Mouse (Mus musculus) small intestine, adult 2 months (tissue): ENCODE measurements around the gene Schip1.

Experiments used
- CTCF ChIP-seq: fragments of 200-500 bp; IDR thresholded peaks from 2 replicates; pipeline ENCODE4 v1.5.1; 2012; ENCODE audit warnings: low read depth, mild to moderate bottlenecking, control low read depth, inconsistent platforms, low read length, moderate library complexity, mixed read lengths; ENCODE audit not compliant: insufficient replicate concordance, insufficient read length; ENCODE audit errors: extremely low read depth
- POLR2A ChIP-seq: fragments of 200-500 bp; IDR thresholded peaks from 2 replicates; pipeline ENCODE4 v1.6.1; 2012; ENCODE audit warnings: low read depth, mild to moderate bottlenecking, control low read depth, inconsistent platforms, low read length, moderate library complexity

DNA sequence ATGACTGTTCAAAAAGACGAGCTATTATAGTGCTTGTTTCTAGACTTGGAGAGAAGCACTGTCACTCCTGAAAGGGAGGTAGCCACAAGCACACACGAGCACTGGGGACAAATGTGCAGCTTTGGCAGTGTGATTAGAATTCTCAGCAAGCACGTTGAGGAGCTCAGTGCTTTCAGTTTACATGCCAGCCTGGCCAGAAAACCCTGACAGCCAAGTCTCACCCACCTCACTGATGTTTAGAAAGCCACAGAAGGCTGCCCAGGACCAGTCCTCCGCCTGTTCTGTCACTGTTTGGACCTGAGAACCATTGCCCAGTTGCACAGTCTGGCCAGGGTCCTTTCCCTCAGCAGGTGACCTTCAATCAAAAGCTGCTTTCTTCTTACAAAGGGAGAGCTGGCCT is 595.9 kb downstream of the Schip1 start:
- no peak for TF ChIP-seq CTCF
- no peak for TF ChIP-seq POLR2A
